Comparison of ENCODE assay signal across 16 mouse cellular contexts in genomic region chr7:122622125-122622774, GRCm38 (mm10). TPM values are rescaled to one million over a fixed set of nuclear protein-coding genes. Genes with fewer than 3 reads are reported as not detected.
DNase-seq lines count a peak whose midpoint lies in the region; ATAC-seq and TF ChIP-seq lines count a peak whose summit lies in the region.
"Had no signal": no experiment of that assay in that cellular context is flagged by ENCODE, and none has a peak within 500 bp of the region (broad histone marks: within the 10 kb centered on the region; RNA-seq: fewer than 3 reads in every experiment).

No protein-coding gene starts in this region.

- H3K36me3 ChIP-seq in neural tube, embryonic 13.5 days = no peaks in the 10 kb centered on the region
- H3K36me3 ChIP-seq in hindbrain, postnatal 0 days (ENCODE audit: insufficient read depth, low read length) = no peaks in the 10 kb centered on the region
- H3K36me3 ChIP-seq in liver, embryonic 12.5 days = no peaks in the 10 kb centered on the region
- H3K36me3 ChIP-seq: embryonic facial prominence, embryonic 13.5 days; neural tube, embryonic 12.5 days had no signal

- ATAC-seq in neural tube, embryonic 13.5 days (ENCODE audit: low read depth) = peak; percentile 32; the same call in 1 of the 2 replicates
- ATAC-seq in hindbrain, postnatal 0 days = peak; percentile 81
- no peak for ATAC-seq in liver, embryonic 12.5 days

- no peak for DNase-seq in neural tube, embryonic 10.5 days (ENCODE audit: extremely low spot score, low spot score)
- DNase-seq in cerebellum, postnatal 36 days = peak; percentile 36 to 44
- DNase-seq in hindbrain, postnatal 0 days (ENCODE audit: low spot score) = peak; percentile 73
- no peak for DNase-seq in frontal cortex, adult 2 months (ENCODE audit: extremely low spot score in 1 of 2, low spot score in 1 of 2)
- DNase-seq in ovary, postnatal 10 days (ENCODE audit: low spot score) = no peak
- DNase-seq: adrenal gland, postnatal 10 days; thymus, postnatal 36 days had no signal

- H3K9ac ChIP-seq in neural tube, embryonic 13.5 days = peak overlapping the region; percentile 26; the same call in 1 of the 2 replicates
- no peak overlapping the region for H3K9ac ChIP-seq in hindbrain, postnatal 0 days (replicated peaks; ENCODE audit: low read length)
- no peak overlapping the region for H3K9ac ChIP-seq in liver, embryonic 12.5 days
- H3K9ac ChIP-seq: embryonic facial prominence, embryonic 13.5 days; neural tube, embryonic 12.5 days had no signal

- no peaks in the 10 kb centered on the region for H3K27me3 ChIP-seq in neural tube, embryonic 13.5 days
- no peaks in the 10 kb centered on the region for H3K27me3 ChIP-seq in hindbrain, postnatal 0 days (ENCODE audit: insufficient read depth, low read length)
- no peaks in the 10 kb centered on the region for H3K27me3 ChIP-seq in liver, embryonic 12.5 days (replicated peaks)
- H3K27me3 ChIP-seq: embryonic facial prominence, embryonic 13.5 days; neural tube, embryonic 12.5 days had no signal

- H3K27ac ChIP-seq in neural tube, embryonic 13.5 days (replicated peaks) = peak overlapping the region; percentile 46
- peak overlapping the region; percentile 34 for H3K27ac ChIP-seq in hindbrain, postnatal 0 days
- no peak overlapping the region for H3K27ac ChIP-seq in liver, embryonic 12.5 days
- H3K27ac ChIP-seq: embryonic facial prominence, embryonic 13.5 days; neural tube, embryonic 12.5 days had no signal

- peaks cover 13% of the 10 kb centered on the region for H3K4me1 ChIP-seq in neural tube, embryonic 13.5 days (replicated peaks)
- peaks cover 7% of the 10 kb centered on the region for H3K4me1 ChIP-seq in hindbrain, postnatal 0 days (ENCODE audit: insufficient read depth, low read length)
- H3K4me1 ChIP-seq in liver, embryonic 12.5 days = no peaks in the 10 kb centered on the region
- H3K4me1 ChIP-seq: embryonic facial prominence, embryonic 13.5 days had no signal

- H3K9me3 ChIP-seq in neural tube, embryonic 13.5 days = no peaks in the 10 kb centered on the region
- H3K9me3 ChIP-seq in hindbrain, postnatal 0 days (ENCODE audit: low read length) = no peaks in the 10 kb centered on the region
- H3K9me3 ChIP-seq in liver, embryonic 12.5 days (replicated peaks) = no peaks in the 10 kb centered on the region
- H3K9me3 ChIP-seq: embryonic facial prominence, embryonic 13.5 days; neural tube, embryonic 12.5 days had no signal

- H3K4me2 ChIP-seq in neural tube, embryonic 13.5 days = no peak overlapping the region
- peak overlapping the region; percentile 6; the same call in 1 of the 2 replicates for H3K4me2 ChIP-seq in hindbrain, postnatal 0 days (ENCODE audit: low read depth, low read length)
- no peak overlapping the region for H3K4me2 ChIP-seq in liver, embryonic 12.5 days
- H3K4me2 ChIP-seq: embryonic facial prominence, embryonic 13.5 days; neural tube, embryonic 12.5 days had no signal

- WGBS in neural tube, embryonic 13.5 days = 28% methylated on average over 9 of the region's 9 CpGs
- 22% methylated on average over 9 of the region's 9 CpGs for WGBS in hindbrain, postnatal 0 days
- WGBS in liver, embryonic 12.5 days (ENCODE audit: insufficient replicate concordance) = 53% methylated on average over 9 of the region's 9 CpGs

- TF ChIP-seq CTCF in hindbrain, postnatal 0 days (IDR thresholded peaks at IDR 0.05; ENCODE audit: low read depth) = no peak

- H3K4me3 ChIP-seq in neural tube, embryonic 13.5 days = no peak overlapping the region
- H3K4me3 ChIP-seq in hindbrain, postnatal 0 days (ENCODE audit: low read length) = no peak overlapping the region
- no peak overlapping the region for H3K4me3 ChIP-seq in liver, embryonic 12.5 days
- H3K4me3 ChIP-seq: embryonic facial prominence, embryonic 13.5 days; neural tube, embryonic 12.5 days had no signal

RNA-seq across cellular contexts. Expression of gene Cacng3, which starts 48.0 kb away (rescaled TPM):
- 9.3 and 11.7 TPM in 2 replicates for polyA plus RNA-seq in neural tube, embryonic 13.5 days (2015; fragmentation: Nextera tagmentation; extraction: Ambion mirVana)
- 11.2 and 17.2 TPM in 2 replicates for total RNA-seq in hindbrain, postnatal 0 days (2014; rRNA removed)
- polyA plus RNA-seq in hindbrain, postnatal 0 days (2015; fragmentation: Nextera tagmentation; extraction: Ambion mirVana) = 22.0 and 28.5 TPM in 2 replicates
- polyA plus RNA-seq in liver, embryonic 12.5 days (2016; fragmentation: Nextera tagmentation; extraction: Ambion mirVana) = 0.12 TPM in 1 of 2 replicates, not detected in the other
- polyA plus RNA-seq in frontal cortex, adult 2 months (2012; rRNA removed) = 63.1 and 78.9 TPM in 2 replicates
- total RNA-seq: ES-E14; gastrocnemius, postnatal 4 days; heart, postnatal 25 days had no signal
- polyA plus RNA-seq: embryonic facial prominence, embryonic 13.5 days; large intestine, adult 2 months; limb, embryonic 11.5 days had no signal

Comparison
In these comparisons a context has a peak if more than half of its experiments do, and no peak if none do; other contexts are left out.
1. DNase-seq: peak in cerebellum, postnatal 36 days (2 of 2) and hindbrain, postnatal 0 days (single experiment); none in neural tube, embryonic 10.5 days (single experiment), frontal cortex, adult 2 months (0 of 2) and ovary, postnatal 10 days (single experiment).